Comparison of ENCODE assay signal across 13 mouse cellular contexts in the genomic region with DNA sequence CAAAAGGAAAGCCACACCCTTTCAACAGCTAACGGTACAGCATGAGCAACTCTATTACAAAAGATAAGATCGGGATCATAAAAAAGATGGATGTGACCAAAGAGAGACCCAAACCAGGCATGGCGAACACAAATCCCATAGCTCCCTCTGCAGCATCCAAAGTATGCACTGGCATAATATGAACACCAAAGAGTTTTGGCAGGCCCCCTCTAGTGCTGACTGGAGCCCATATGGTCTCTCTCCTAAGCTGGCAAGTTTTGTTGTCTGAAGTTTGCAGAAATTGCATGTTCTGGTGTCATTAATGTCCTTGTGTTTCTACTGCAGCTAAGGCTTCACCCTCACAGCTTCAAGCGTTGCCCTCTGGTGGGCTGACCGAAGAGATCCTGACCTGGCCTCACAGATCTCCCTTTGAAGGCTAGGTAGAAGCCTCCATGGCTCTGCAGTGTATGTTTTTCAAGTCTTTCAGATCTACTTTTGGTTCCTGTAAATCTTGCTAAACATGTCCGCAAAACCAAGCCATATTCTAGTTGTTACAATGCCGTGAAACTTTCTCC.
DNase-seq lines count a peak whose midpoint lies in the region; ATAC-seq and TF ChIP-seq lines count a peak whose summit lies in the region.
"Had no signal": no experiment of that assay in that cellular context is flagged by ENCODE, and none has a peak within 500 bp of the region (broad histone marks: within the 10 kb centered on the region; RNA-seq: fewer than 3 reads in every experiment).

No protein-coding gene starts in this region.

- peak; percentile 9 for DNase-seq in CD4-positive, CD25-positive, alpha-beta regulatory T cell, adult 2 months (ENCODE audit: low read depth, low spot score)
- DNase-seq in kidney, adult 2 months, result no peak
- DNase-seq in kidney, postnatal 4 days, result no peak
- DNase-seq in Patski (ENCODE audit: low read depth, low spot score), result no peak
- DNase-seq in layer of hippocampus, adult 9-11 months, result peak; percentile 60
- DNase-seq in adrenal gland, postnatal 4 days (ENCODE audit: low spot score in 2 of 2), result no peak
- no peak for DNase-seq in left cerebral cortex, postnatal 14 days (ENCODE audit: low spot score in 2 of 2)
- DNase-seq: lung, adult 18-20 months had no signal

- TF ChIP-seq CTCF in kidney, adult 2 months (conservative IDR thresholded peaks at IDR 0.05; ENCODE audit: insufficient read depth, insufficient read length, low read depth, low read length), result peak; percentile 28; the same call in 1 of the 2 replicates
- peak; percentile 39 for TF ChIP-seq CTCF in Patski (IDR thresholded peaks at IDR 0.05)

- H3K36me3 ChIP-seq in kidney, adult 2 months (ENCODE audit: control insufficient read depth, insufficient read depth, low read length), result no peaks in the 10 kb centered on the region
- H3K36me3 ChIP-seq: embryonic facial prominence, embryonic 15.5 days; heart, embryonic 10.5 days; intestine, embryonic 15.5 days; limb, embryonic 12.5 days had no signal

- in situ Hi-C loops in Patski (cut with MboI; ENCODE audit: low pct_unique_long_range_greater_than_20kb), result no loop called here

- no peak overlapping the region for H3K27ac ChIP-seq in kidney, adult 2 months (ENCODE audit: insufficient read depth, low read depth, low read length)
- H3K27ac ChIP-seq: embryonic facial prominence, embryonic 15.5 days; heart, embryonic 10.5 days; intestine, embryonic 15.5 days; limb, embryonic 12.5 days had no signal

- no peaks in the 10 kb centered on the region for H3K4me1 ChIP-seq in kidney, adult 2 months (ENCODE audit: control insufficient read depth, insufficient read depth, low read length)
- H3K4me1 ChIP-seq: embryonic facial prominence, embryonic 15.5 days; heart, embryonic 10.5 days; intestine, embryonic 15.5 days; limb, embryonic 12.5 days had no signal

- no peak for TF ChIP-seq POLR2A in kidney, adult 2 months (IDR thresholded peaks at IDR 0.05; ENCODE audit: low read depth, low read length)

- intact Hi-C loops in left cerebral cortex, postnatal 14 days (cut with DNase I), result no loop called here

- CTCF ChIA-PET in Patski (lab: Charles Lee), result interaction anchor here (1.0 kb wide), 1 partner anchor 12 kb away, joined by 3 read pairs; no protein-coding TSS in a partner anchor

- WGBS in kidney, adult 2 months, result 87% methylated on average over 7 of the region's 7 CpGs

- ATAC-seq in CD4-positive, CD25-positive, alpha-beta regulatory T cell, adult 4 months, result no peak
- ATAC-seq in Patski, result no peak
- ATAC-seq: intestine, embryonic 15.5 days had no signal

- H3K4me3 ChIP-seq in kidney, adult 2 months (ENCODE audit: insufficient read depth, low read depth, low read length), result no peak overlapping the region
- H3K4me3 ChIP-seq: embryonic facial prominence, embryonic 15.5 days; heart, embryonic 10.5 days; intestine, embryonic 15.5 days; limb, embryonic 12.5 days had no signal

- POLR2A ChIA-PET in Patski (lab: Charles Lee), result interaction anchor here (0.8 kb wide), 1 partner anchor 285 kb away, joined by 3 read pairs; no protein-coding TSS in a partner anchor

- no peaks in the 10 kb centered on the region for H3K27me3 ChIP-seq in kidney, adult 2 months (replicated peaks; ENCODE audit: control insufficient read depth, insufficient read depth, low read length)
- H3K27me3 ChIP-seq in Patski, result no peaks in the 10 kb centered on the region
- H3K27me3 ChIP-seq: embryonic facial prominence, embryonic 15.5 days; intestine, embryonic 15.5 days; limb, embryonic 12.5 days had no signal

Comparison
In these comparisons a context has a peak if more than half of its experiments do, and no peak if none do; other contexts are left out.
1. DNase-seq: peak in CD4-positive, CD25-positive, alpha-beta regulatory T cell, adult 2 months (single experiment) and layer of hippocampus, adult 9-11 months (single experiment); none in kidney, adult 2 months (single experiment), kidney, postnatal 4 days (0 of 2), Patski (single experiment), adrenal gland, postnatal 4 days (0 of 2) and left cerebral cortex, postnatal 14 days (0 of 2).